Mouse (Mus musculus) thymus, adult 2 months (tissue): ENCODE results near the gene Snrpg.

Source experiments
- CTCF ChIP-seq: fragments of 200-500 bp; IDR thresholded peaks from 2 replicates; pipeline ENCODE4 v1.5.1; 2012; ENCODE audit warnings: mild to moderate bottlenecking, control low read depth, low read length, moderate library complexity, borderline replicate concordance; ENCODE audit not compliant: control insufficient read depth, poor library complexity, insufficient read depth; ENCODE audit errors: extremely low read depth
- POLR2A ChIP-seq: fragments of 200-500 bp; IDR thresholded peaks from 2 replicates; pipeline ENCODE4 v1.6.1; 2012; ENCODE audit warnings: mild to moderate bottlenecking, low read length, control low read depth, moderate library complexity; ENCODE audit not compliant: control insufficient read depth, poor library complexity, insufficient read depth; ENCODE audit errors: extremely low read depth

GRCm38 (mm10) chr6:86349257-86349656 lies 21.8 kb upstream of the Snrpg start:
- TF ChIP-seq CTCF (no peak), POLR2A (no peak)
